Mouse (Mus musculus) embryonic facial prominence, embryonic 14.5 days (tissue): ENCODE data around the gene Eif4e2. TPM values are rescaled to one million over a fixed set of nuclear protein-coding genes. Genes with fewer than 3 reads are reported as not detected.
A peak's percentile ranks its signal among the peaks of the same experiment; 100 is the strongest.

Experiments used
- ATAC-seq: fragments of 200-750 bp; cut with Nextera tagmentation; 2 replicates; pipeline ENCODE4 v1.8.0; 2017; ENCODE audit warnings: low read depth, moderate number of reproducible peaks, moderate TSS enrichment
- DNase-seq: peaks from one replicate; pipeline ENCODE4 v3.0.0-alpha.2; 2015; ENCODE audit warnings: low spot score
- H3K27ac ChIP-seq: fragments of 300-500 bp; sonication (generic); replicated peaks from 2 replicates; pipeline ENCODE4 v1.5.1; 2014; ENCODE audit warnings: low read depth, mild to moderate bottlenecking, low read length, moderate library complexity
- H3K27me3 ChIP-seq: fragments of 300-500 bp; sonication (generic); replicated peaks from 2 replicates; pipeline ENCODE4 v1.6.1; 2014; ENCODE audit warnings: low read length; ENCODE audit not compliant: control insufficient read depth, insufficient read depth
- H3K36me3 ChIP-seq: fragments of 300-500 bp; sonication (generic); 2 replicates; pipeline ENCODE4 v1.6.1; 2014; ENCODE audit warnings: low read length, mixed read lengths; ENCODE audit not compliant: control insufficient read depth, insufficient read depth
- H3K4me1 ChIP-seq: fragments of 300-500 bp; sonication (generic); 2 replicates; pipeline ENCODE4 v1.6.1; 2014; ENCODE audit warnings: antibody characterized with exemption, low read length; ENCODE audit not compliant: control insufficient read depth, insufficient read depth
- H3K4me2 ChIP-seq: fragments of 300-500 bp; sonication (generic); 2 replicates; pipeline ENCODE4 v1.6.1; 2014; ENCODE audit warnings: low read depth, mild to moderate bottlenecking, low read length, moderate library complexity, mixed read lengths
- H3K4me3 ChIP-seq: fragments of 300-500 bp; sonication (generic); 2 replicates; pipeline ENCODE4 v1.5.1; 2014; ENCODE audit warnings: low read depth, mild to moderate bottlenecking, low read length
- H3K9ac ChIP-seq: fragments of 300-500 bp; sonication (generic); 2 replicates; pipeline ENCODE4 v1.6.1; 2014; ENCODE audit warnings: low read depth, mild to moderate bottlenecking, low read length, moderate library complexity, mixed read lengths
- H3K9me3 ChIP-seq: fragments of 300-500 bp; sonication (generic); 2 replicates; pipeline ENCODE4 v1.6.1; 2016; ENCODE audit warnings: low read length; ENCODE audit not compliant: control insufficient read depth
- WGBS: fragments of 180-500 bp; shearing (Covaris S2); extraction: QIAGEN DNeasy Blood & Tissue Kit; methylation state at CpG from one replicate; pipeline ENCODE4 v1.1.7; 2014; 5-methylcytosine and 5-hydroxymethylcytosine counted together
- polyA plus RNA-seq: library from polyadenylated mRNA; unstranded; fragments of >200 nt; fragmentation: Nextera tagmentation; extraction: Ambion mirVana; gene quantifications from 2 replicates; pipeline ENCODE4 v1.2.1, GENCODE M21; 2014

Eif4e2 gene
- polyA plus RNA-seq, 1 experiment from 2014 or later, result 136 TPM

GRCm38 (mm10) chr1:87205502-87205901 is 8.2 kb upstream of the Eif4e2 start:
- Histone ChIP-seq H3K4me2 (no peak overlapping the region; the same call in 1 of the 2 replicates), H3K4me1 (no peaks in the 10 kb centered on the region), H3K9ac (no peak overlapping the region; the same call in 1 of the 2 replicates), H3K27me3 (peaks cover 22% of the 10 kb centered on the region; the same call in 1 of the 2 replicates), H3K4me3 (no peak overlapping the region), H3K9me3 (no peaks in the 10 kb centered on the region), H3K36me3 (no peaks in the 10 kb centered on the region), H3K27ac (no peak overlapping the region)
- DNase-seq (peak; percentile 82), ATAC-seq (peak; percentile 82)
- WGBS, result 29% methylated on average over 3 of the region's 3 CpGs

- 16% methylated on average over 15 of the region's 17 CpGs for WGBS
- Histone ChIP-seq H3K27ac (no peak overlapping the region), H3K9me3 (no peaks in the 10 kb centered on the region), H3K4me1 (no peaks in the 10 kb centered on the region), H3K9ac (no peak overlapping the region), H3K27me3 (peaks cover 22% of the 10 kb centered on the region; the same call in 1 of the 2 replicates), H3K36me3 (no peaks in the 10 kb centered on the region), H3K4me3 (no peak overlapping the region), H3K4me2 (peak overlapping the region; percentile 13; the same call in 1 of the 2 replicates)
- ATAC-seq, result no peak
- DNase-seq, result no peak
These were observed 7.4 kb upstream of the Eif4e2 start for GRCm38 (mm10) chr1:87206339-87206738.

- ATAC-seq, result no peak
- no peak overlapping the region for H3K4me3 ChIP-seq
- WGBS, result 82% methylated on average over 4 of the region's 4 CpGs
- H3K9me3 ChIP-seq, result no peaks in the 10 kb centered on the region
- H3K9ac ChIP-seq, result no peak overlapping the region
- peaks cover 19% of the 10 kb centered on the region for H3K4me1 ChIP-seq
- no peak overlapping the region for H3K4me2 ChIP-seq
- no peaks in the 10 kb centered on the region for H3K36me3 ChIP-seq
- H3K27ac ChIP-seq, result no peak overlapping the region
- 0 out of 2 replicates have a peak, but pooled peaks cover 16% of the 10 kb centered on the region for H3K27me3 ChIP-seq
- no peak for DNase-seq
These were observed 2.3 kb upstream of the Eif4e2 start for GRCm38 (mm10) chr1:87211431-87211830.

- H3K4me3 ChIP-seq, result peak overlapping the region; percentile 87
- 20% methylated on average over 4 of the region's 4 CpGs for WGBS
- H3K27me3 ChIP-seq, result no peaks in the 10 kb centered on the region
- peaks cover 21% of the 10 kb centered on the region for H3K4me1 ChIP-seq
- peak overlapping the region; percentile 99; the same call in 1 of the 2 replicates for H3K27ac ChIP-seq
- peaks cover 9% of the 10 kb centered on the region for H3K36me3 ChIP-seq
- peak overlapping the region; percentile 60 for H3K4me2 ChIP-seq
- ATAC-seq (no peak), DNase-seq (no peak)
- H3K9me3 ChIP-seq, result no peaks in the 10 kb centered on the region
- peak overlapping the region; percentile 99 for H3K9ac ChIP-seq
These were observed 1.0 kb downstream of the Eif4e2 start for GRCm38 (mm10) chr1:87214748-87215147.

- Histone ChIP-seq H3K9ac (no peak overlapping the region), H3K27ac (no peak overlapping the region), H3K36me3 (peaks cover 41% of the 10 kb centered on the region), H3K27me3 (no peaks in the 10 kb centered on the region), H3K4me3 (no peak overlapping the region), H3K4me2 (no peak overlapping the region), H3K9me3 (no peaks in the 10 kb centered on the region), H3K4me1 (peaks cover 19% of the 10 kb centered on the region)
- WGBS, result 78% methylated on average over 3 of the region's 3 CpGs
- ATAC-seq (no peak), DNase-seq (no peak)
These were observed 4.2 kb downstream of the Eif4e2 start for GRCm38 (mm10) chr1:87217938-87218337.

- H3K9me3 ChIP-seq, result no peaks in the 10 kb centered on the region
- WGBS, result 96% methylated on average over 8 of the region's 8 CpGs
- no peak overlapping the region for H3K27ac ChIP-seq
- H3K36me3 ChIP-seq, result peaks cover 99% of the 10 kb centered on the region
- no peaks in the 10 kb centered on the region for H3K4me1 ChIP-seq
- ATAC-seq (no peak), DNase-seq (no peak)
- no peak overlapping the region for H3K4me2 ChIP-seq
- no peak overlapping the region for H3K9ac ChIP-seq
- H3K27me3 ChIP-seq, result no peaks in the 10 kb centered on the region
- no peak overlapping the region for H3K4me3 ChIP-seq
These were observed 12.0 kb downstream of the Eif4e2 start for GRCm38 (mm10) chr1:87225739-87226138.

GRCm38 (mm10) chr1:87226409-87227159 is 12.9 kb downstream of the Eif4e2 start:
- peaks cover 97% of the 10 kb centered on the region for H3K36me3 ChIP-seq
- DNase-seq, result no peak

GRCm38 (mm10) chr1:87227160-87227550 is 13.4 kb downstream of the Eif4e2 start:
- WGBS, result 92% methylated on average over 3 of the region's 3 CpGs
- Histone ChIP-seq H3K4me3 (no peak overlapping the region), H3K9me3 (no peaks in the 10 kb centered on the region), H3K4me2 (no peak overlapping the region), H3K4me1 (no peaks in the 10 kb centered on the region), H3K27me3 (no peaks in the 10 kb centered on the region), H3K9ac (no peak overlapping the region), H3K27ac (no peak overlapping the region), H3K36me3 (peaks cover 97% of the 10 kb centered on the region)
- ATAC-seq (no peak), DNase-seq (no peak)

More at GRCm38 (mm10) chr1:87226409-87227159, 12.9 kb downstream of the Eif4e2 start:
- Histone ChIP-seq H3K27me3 (no peaks in the 10 kb centered on the region), H3K4me3 (no peak overlapping the region), H3K9ac (no peak overlapping the region), H3K27ac (no peak overlapping the region), H3K4me1 (no peaks in the 10 kb centered on the region), H3K4me2 (no peak overlapping the region), H3K9me3 (no peaks in the 10 kb centered on the region)
- no peak for ATAC-seq
- 92% methylated on average over 1 of the region's 1 CpGs for WGBS

GRCm38 (mm10) chr1:87230606-87231005 is 16.9 kb downstream of the Eif4e2 start:
- Histone ChIP-seq H3K4me2 (no peak overlapping the region), H3K27ac (no peak overlapping the region), H3K9me3 (no peaks in the 10 kb centered on the region), H3K4me3 (no peak overlapping the region), H3K9ac (no peak overlapping the region), H3K36me3 (peaks cover 88% of the 10 kb centered on the region), H3K27me3 (no peaks in the 10 kb centered on the region), H3K4me1 (no peaks in the 10 kb centered on the region)
- DNase-seq, result no peak
- ATAC-seq, result no peak
- WGBS, result 80% methylated on average over 5 of the region's 5 CpGs
